Mouse (Mus musculus) midbrain, embryonic 10.5 days (tissue): Measurements from ENCODE around the gene Mmp17. TPM values are rescaled to one million over a fixed set of nuclear protein-coding genes. Genes with fewer than 3 reads are reported as not detected.

Source experiments
- DNase-seq: peaks from one replicate; pipeline ENCODE4 v3.0.0-alpha.2; 2017; ENCODE audit warnings: low spot score
- H3K27ac ChIP-seq: fragments of 300-500 bp; sonication (generic); replicated peaks from 2 replicates; pipeline ENCODE4 v1.5.1; 2016; ENCODE audit warnings: mild to moderate bottlenecking
- H3K27me3 ChIP-seq: fragments of 300-500 bp; sonication (generic); 2 replicates; pipeline ENCODE4 v1.6.1; 2016; ENCODE audit warnings: low read depth, mild to moderate bottlenecking; ENCODE audit not compliant: poor library complexity, severe bottlenecking
- H3K36me3 ChIP-seq: fragments of 300-500 bp; sonication (generic); 2 replicates; pipeline ENCODE4 v1.6.1; 2016; ENCODE audit warnings: mild to moderate bottlenecking, moderate library complexity
- H3K4me1 ChIP-seq: fragments of 300-500 bp; sonication (generic); 2 replicates; pipeline ENCODE4 v1.6.1; 2016
- H3K4me3 ChIP-seq: fragments of 300-500 bp; sonication (generic); 2 replicates; pipeline ENCODE4 v1.5.1; 2016; ENCODE audit warnings: mild to moderate bottlenecking, moderate library complexity
- H3K9me3 ChIP-seq: fragments of 300-500 bp; sonication (generic); replicated peaks from 2 replicates; pipeline ENCODE4 v1.6.1; 2016; ENCODE audit warnings: mild to moderate bottlenecking
- WGBS: fragments of 180-500 bp; shearing (Covaris S2); methylation state at CpG from one replicate; pipeline ENCODE4 v1.1.7; 2016; 5-methylcytosine and 5-hydroxymethylcytosine counted together
- polyA plus RNA-seq: library from polyadenylated mRNA; unstranded; fragments of >200 nt; fragmentation: Nextera tagmentation; extraction: Ambion mirVana; gene quantifications from 2 replicates; pipeline ENCODE4 v1.2.1, GENCODE M21; 2016

Gene Mmp17
- 3.7 and 5.1 TPM in 2 replicates for polyA plus RNA-seq

DNA sequence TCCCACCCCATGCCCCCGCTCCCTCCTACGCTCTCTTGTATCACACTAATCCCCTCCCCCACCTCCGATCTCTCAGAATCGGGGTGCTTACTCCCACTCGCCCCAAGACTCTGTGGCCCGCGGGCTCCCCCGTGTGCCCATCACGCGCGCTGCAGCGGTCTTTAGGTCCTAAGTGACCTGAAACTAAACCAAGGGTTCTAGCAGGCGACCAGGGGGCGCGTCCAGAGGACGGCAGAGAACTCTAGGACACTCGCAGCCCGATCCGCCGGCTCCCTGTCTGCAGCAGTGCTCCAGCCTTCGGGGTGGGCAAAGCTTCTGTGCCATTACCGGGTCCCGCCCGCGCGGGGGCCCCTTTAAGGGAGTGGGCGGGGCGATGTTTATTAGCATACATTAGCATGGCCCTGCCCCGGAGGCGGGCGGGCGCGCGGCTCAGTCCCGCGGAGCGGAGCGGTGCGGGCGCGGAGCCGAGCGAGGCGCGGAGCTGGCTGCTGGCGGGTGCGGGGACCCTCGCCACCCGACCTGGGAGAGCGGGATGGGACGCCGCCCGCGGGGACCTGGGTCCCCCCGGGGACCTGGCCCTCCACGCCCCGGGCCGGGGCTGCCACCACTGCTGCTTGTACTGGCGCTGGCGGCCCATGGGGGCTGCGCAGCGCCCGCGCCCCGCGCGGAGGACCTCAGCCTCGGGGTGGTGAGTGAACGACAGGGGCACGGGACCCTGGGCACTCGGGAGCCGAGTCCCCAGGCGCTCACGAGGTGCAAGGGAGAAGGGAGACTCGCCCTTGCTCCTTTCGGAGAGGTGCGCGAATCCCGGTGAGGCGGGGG, at the start of gene Mmp17:
Gene Mmp17 (plus strand): TSS at position 409 of the 822 bp plus-strand sequence.
- under 1% methylated on average over 80 of the region's 80 CpGs for WGBS
- peaks cover 80% of the 10 kb centered on the region for H3K27me3 ChIP-seq

GRCm38 (mm10) chr5:129534500-129534899, 49.5 kb upstream of the Mmp17 start:
- peaks cover 87% of the 10 kb centered on the region for H3K36me3 ChIP-seq
- H3K27ac ChIP-seq, result no peak overlapping the region
- WGBS, result 88% methylated on average over 2 of the region's 2 CpGs

More for the DNA sequence above, at the start of gene Mmp17:
- peak within 1 kb of the TSS; percentile 84 for H3K4me3 ChIP-seq
- H3K4me1 ChIP-seq, result peaks cover 44% of the 10 kb centered on the region
- DNase-seq, result peak; percentile 89
- no peaks in the 10 kb centered on the region for H3K36me3 ChIP-seq
- H3K27ac ChIP-seq, result peak within 1 kb of the TSS; percentile 85
- H3K9me3 ChIP-seq, result no peaks in the 10 kb centered on the region

DNA sequence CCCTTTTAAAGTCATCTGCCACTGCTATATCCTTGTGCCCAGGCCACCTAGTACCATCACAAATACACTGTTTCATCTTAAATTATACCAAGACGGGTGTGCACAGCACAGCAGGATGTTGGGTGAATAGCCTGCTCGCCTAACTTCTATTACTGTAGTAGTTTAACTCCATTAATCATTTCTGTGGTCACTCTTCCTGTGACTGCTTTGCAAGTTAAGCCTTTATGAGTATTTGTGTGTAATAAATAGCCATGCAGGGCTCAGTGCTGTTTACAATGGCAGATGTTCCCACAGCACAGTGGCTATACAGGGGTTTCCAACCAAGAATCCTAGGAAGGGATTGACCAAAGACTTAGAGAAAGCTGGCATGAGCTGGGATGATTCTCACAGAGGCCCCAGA, 48.9 kb upstream of the Mmp17 start:
- Histone ChIP-seq H3K9me3 (no peaks in the 10 kb centered on the region), H3K27me3 (no peaks in the 10 kb centered on the region), H3K36me3 (peaks cover 87% of the 10 kb centered on the region), H3K27ac (no peak overlapping the region), H3K4me1 (no peaks in the 10 kb centered on the region), H3K4me3 (no peak overlapping the region)
- DNase-seq, result no peak
- 92% methylated on average over 2 of the region's 2 CpGs for WGBS

More at GRCm38 (mm10) chr5:129534500-129534899, 49.5 kb upstream of the Mmp17 start:
- no peak for DNase-seq
- H3K9me3 ChIP-seq, result no peaks in the 10 kb centered on the region
- no peaks in the 10 kb centered on the region for H3K27me3 ChIP-seq
- H3K4me3 ChIP-seq, result no peak overlapping the region
- H3K4me1 ChIP-seq, result no peaks in the 10 kb centered on the region

GRCm38 (mm10) chr5:129535431-129535830, 48.5 kb upstream of the Mmp17 start:
- no peak overlapping the region for H3K4me3 ChIP-seq
- H3K36me3 ChIP-seq, result peaks cover 88% of the 10 kb centered on the region

DNA sequence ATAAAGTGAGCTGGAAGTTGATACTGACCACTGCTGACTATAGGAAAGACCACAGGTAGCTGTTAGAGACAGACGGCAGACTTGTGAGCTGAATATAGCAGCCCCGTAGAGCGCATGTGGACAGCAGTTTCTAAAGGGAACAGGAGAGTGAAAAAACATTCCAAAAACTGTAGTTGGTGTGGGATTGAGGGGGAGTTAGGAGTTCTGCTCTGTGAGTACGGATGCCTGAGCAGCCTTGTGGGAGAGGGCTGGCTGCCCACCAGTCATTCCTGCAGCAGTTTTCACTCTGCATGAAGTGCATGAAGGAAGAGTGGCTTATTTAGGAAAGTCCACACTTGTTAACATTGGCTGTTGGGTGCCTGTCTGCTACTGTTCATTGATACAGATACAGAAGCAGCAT, 45.1 kb upstream of the Mmp17 start:
- Histone ChIP-seq H3K27ac (no peak overlapping the region), H3K4me1 (no peaks in the 10 kb centered on the region), H3K27me3 (no peaks in the 10 kb centered on the region), H3K4me3 (no peak overlapping the region), H3K9me3 (no peaks in the 10 kb centered on the region), H3K36me3 (peaks cover 89% of the 10 kb centered on the region)
- no peak for DNase-seq
- WGBS, result 95% methylated on average over 4 of the region's 4 CpGs

More at GRCm38 (mm10) chr5:129535431-129535830, 48.5 kb upstream of the Mmp17 start:
- Histone ChIP-seq H3K9me3 (no peaks in the 10 kb centered on the region), H3K27me3 (no peaks in the 10 kb centered on the region), H3K4me1 (no peaks in the 10 kb centered on the region), H3K27ac (no peak overlapping the region)
- 98% methylated on average over 3 of the region's 3 CpGs for WGBS
- no peak for DNase-seq

GRCm38 (mm10) chr5:129542236-129542635, 41.7 kb upstream of the Mmp17 start:
- Histone ChIP-seq H3K9me3 (no peaks in the 10 kb centered on the region), H3K36me3 (peaks cover 93% of the 10 kb centered on the region), H3K27ac (no peak overlapping the region), H3K4me3 (no peak overlapping the region), H3K4me1 (no peaks in the 10 kb centered on the region), H3K27me3 (no peaks in the 10 kb centered on the region)
- 92% methylated on average over 3 of the region's 3 CpGs for WGBS
- no peak for DNase-seq

DNA sequence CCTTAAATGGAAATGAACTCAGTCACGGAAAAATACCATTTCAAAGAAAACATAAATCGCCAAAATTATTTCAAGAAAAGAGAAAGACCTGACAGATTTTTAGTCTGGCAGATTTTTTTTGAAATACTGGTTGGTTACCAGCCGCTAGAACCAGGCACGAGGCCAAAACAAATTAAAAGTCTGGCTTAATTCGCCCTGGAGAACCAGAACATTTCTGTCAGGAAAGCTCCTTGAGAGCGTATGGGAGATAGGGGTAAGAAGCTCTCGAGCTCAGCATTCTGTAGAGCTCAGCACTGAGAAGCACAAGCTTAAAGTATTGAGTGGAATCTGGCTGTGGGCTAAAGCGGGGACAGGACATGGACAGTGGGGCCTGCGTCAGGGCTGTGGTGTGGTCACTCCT, 38.2 kb upstream of the Mmp17 start:
- no peak overlapping the region for H3K27ac ChIP-seq
- no peak for DNase-seq
- no peaks in the 10 kb centered on the region for H3K4me1 ChIP-seq
- H3K36me3 ChIP-seq, result peaks cover 99% of the 10 kb centered on the region
- H3K27me3 ChIP-seq, result no peaks in the 10 kb centered on the region
- H3K9me3 ChIP-seq, result no peaks in the 10 kb centered on the region
- H3K4me3 ChIP-seq, result no peak overlapping the region
- 93% methylated on average over 9 of the region's 9 CpGs for WGBS

- Histone ChIP-seq H3K36me3 (peaks cover 99% of the 10 kb centered on the region), H3K9me3 (no peaks in the 10 kb centered on the region), H3K27me3 (no peaks in the 10 kb centered on the region), H3K4me3 (no peak overlapping the region), H3K4me1 (no peaks in the 10 kb centered on the region), H3K27ac (no peak overlapping the region)
- WGBS, result 95% methylated on average over 12 of the region's 12 CpGs
- no peak for DNase-seq
Measured at GRCm38 (mm10) chr5:129549716-129550115, 34.3 kb upstream of the Mmp17 start.

GRCm38 (mm10) chr5:129550790-129551189, 33.2 kb upstream of the Mmp17 start:
- H3K4me3 ChIP-seq, result no peak overlapping the region
- WGBS, result 97% methylated on average over 6 of the region's 6 CpGs
- no peaks in the 10 kb centered on the region for H3K4me1 ChIP-seq
- DNase-seq, result no peak
- no peaks in the 10 kb centered on the region for H3K9me3 ChIP-seq
- H3K27ac ChIP-seq, result no peak overlapping the region
- peaks cover 100% of the 10 kb centered on the region for H3K36me3 ChIP-seq
- H3K27me3 ChIP-seq, result no peaks in the 10 kb centered on the region

DNA sequence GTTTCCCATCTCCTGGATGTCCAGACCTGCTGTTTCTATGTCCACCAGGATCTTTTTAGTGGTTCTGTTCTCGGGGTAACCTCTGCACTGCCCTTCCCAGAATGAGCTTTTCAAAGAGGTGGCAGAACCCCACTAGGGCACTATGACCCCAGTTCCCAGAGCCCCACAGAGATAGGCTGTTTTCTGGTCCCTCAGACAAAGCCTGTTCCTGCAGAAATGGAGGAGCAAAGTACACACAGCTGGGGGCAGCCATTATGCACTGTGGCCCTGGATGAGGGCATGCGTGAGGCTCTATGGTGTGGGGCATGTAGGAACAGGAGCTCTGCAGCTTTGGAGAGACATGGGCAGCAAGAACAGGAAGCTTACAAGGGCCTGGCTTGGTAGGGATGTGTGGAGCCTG, 32.0 kb upstream of the Mmp17 start:
- DNase-seq, result no peak
- Histone ChIP-seq H3K27me3 (no peaks in the 10 kb centered on the region), H3K4me1 (no peaks in the 10 kb centered on the region), H3K36me3 (peaks cover 99% of the 10 kb centered on the region), H3K9me3 (no peaks in the 10 kb centered on the region), H3K4me3 (no peak overlapping the region), H3K27ac (no peak overlapping the region)
- WGBS, result 97% methylated on average over 2 of the region's 2 CpGs

GRCm38 (mm10) chr5:129553642-129554041, 30.3 kb upstream of the Mmp17 start:
- no peaks in the 10 kb centered on the region for H3K9me3 ChIP-seq
- WGBS, result 90% methylated on average over 6 of the region's 6 CpGs
- no peak overlapping the region for H3K4me3 ChIP-seq
- peaks cover 98% of the 10 kb centered on the region for H3K36me3 ChIP-seq
- no peaks in the 10 kb centered on the region for H3K4me1 ChIP-seq
- DNase-seq, result no peak
- H3K27ac ChIP-seq, result no peak overlapping the region
- no peaks in the 10 kb centered on the region for H3K27me3 ChIP-seq

DNA sequence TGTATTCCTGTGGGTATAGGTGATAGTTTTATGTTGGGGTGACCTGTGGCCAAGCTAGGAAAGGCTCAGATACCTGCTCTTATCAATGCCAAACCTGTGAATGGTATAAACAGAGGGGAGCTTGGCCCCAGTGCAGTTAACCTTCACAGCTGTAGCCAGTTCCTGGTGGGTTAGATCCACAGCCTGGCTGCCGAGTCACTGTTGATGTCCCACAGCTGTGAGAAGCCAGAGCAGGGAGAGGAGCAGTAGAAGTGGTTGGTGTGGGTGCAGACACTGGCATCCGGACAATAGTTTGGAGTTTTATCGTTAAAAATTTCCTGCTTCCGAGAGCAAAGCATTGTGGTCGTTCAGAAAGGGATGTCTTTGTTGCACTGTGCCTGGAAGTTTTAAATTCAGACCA, 25.4 kb upstream of the Mmp17 start:
- Histone ChIP-seq H3K36me3 (peaks cover 96% of the 10 kb centered on the region), H3K27ac (no peak overlapping the region), H3K27me3 (no peaks in the 10 kb centered on the region), H3K4me1 (no peaks in the 10 kb centered on the region), H3K9me3 (no peaks in the 10 kb centered on the region), H3K4me3 (no peak overlapping the region)
- no peak for DNase-seq
- WGBS, result 91% methylated on average over 5 of the region's 5 CpGs

- H3K27me3 ChIP-seq, result no peaks in the 10 kb centered on the region
- no peaks in the 10 kb centered on the region for H3K4me1 ChIP-seq
- no peak overlapping the region for H3K27ac ChIP-seq
- 75% methylated on average over 11 of the region's 11 CpGs for WGBS
- H3K9me3 ChIP-seq, result no peaks in the 10 kb centered on the region
- peaks cover 96% of the 10 kb centered on the region for H3K36me3 ChIP-seq
- DNase-seq, result no peak
- H3K4me3 ChIP-seq, result no peak overlapping the region
Measured at GRCm38 (mm10) chr5:129559283-129559682, 24.7 kb upstream of the Mmp17 start.
